Mouse (Mus musculus) intestine, postnatal 0 days (tissue): Measurements from ENCODE around the gene E2f3. TPM values are rescaled to one million over a fixed set of nuclear protein-coding genes. Genes with fewer than 3 reads are reported as not detected.

Source experiments
- ATAC-seq: fragments of 200-750 bp; cut with Nextera tagmentation; 2 replicates; pipeline ENCODE4 v1.8.0; 2017; ENCODE audit warnings: mild to moderate bottlenecking, moderate TSS enrichment, moderate library complexity
- H3K27ac ChIP-seq: fragments of 300-500 bp; sonication (generic); 2 replicates; pipeline ENCODE4 v1.5.1; 2014; ENCODE audit warnings: mild to moderate bottlenecking, low read depth, low read length, moderate library complexity
- H3K27me3 ChIP-seq: fragments of 300-500 bp; sonication (generic); replicated peaks from 2 replicates; pipeline ENCODE4 v1.6.1; 2014; ENCODE audit warnings: low read length, mixed read lengths; ENCODE audit not compliant: control insufficient read depth, insufficient read depth
- H3K36me3 ChIP-seq: fragments of 300-500 bp; sonication (generic); 2 replicates; pipeline ENCODE4 v1.6.1; 2014; ENCODE audit warnings: mild to moderate bottlenecking, moderate library complexity; ENCODE audit not compliant: control insufficient read depth, insufficient read depth
- H3K4me1 ChIP-seq: fragments of 300-500 bp; sonication (generic); replicated peaks from 2 replicates; pipeline ENCODE4 v1.6.1; 2014; ENCODE audit warnings: antibody characterized with exemption, low read length, mixed read lengths; ENCODE audit not compliant: control insufficient read depth, insufficient read depth
- H3K4me2 ChIP-seq: fragments of 300-500 bp; sonication (generic); replicated peaks from 2 replicates; pipeline ENCODE4 v1.6.1; 2014; ENCODE audit warnings: low read depth, mild to moderate bottlenecking, moderate library complexity
- H3K4me3 ChIP-seq: fragments of 300-500 bp; sonication (generic); 2 replicates; pipeline ENCODE4 v1.5.1; 2014; ENCODE audit warnings: low read depth, low read length
- H3K9ac ChIP-seq: fragments of 300-500 bp; sonication (generic); 2 replicates; pipeline ENCODE4 v1.6.1; 2014; ENCODE audit warnings: mild to moderate bottlenecking, low read depth, low read length
- H3K9me3 ChIP-seq: fragments of 300-500 bp; sonication (generic); 2 replicates; pipeline ENCODE4 v1.6.1; 2016; ENCODE audit warnings: mixed run types; ENCODE audit not compliant: control insufficient read depth
- CTCF ChIP-seq: sonication (generic); IDR thresholded peaks from 2 replicates; pipeline ENCODE4 v1.5.1; 2016; ENCODE audit warnings: low read depth, mild to moderate bottlenecking, control low read depth, antibody characterized with exemption, moderate library complexity
- WGBS: fragments of 180-500 bp; shearing (Covaris S2); extraction: QIAGEN DNeasy Blood & Tissue Kit; methylation state at CpG from one replicate; pipeline ENCODE4 v1.1.7; 2014; 5-methylcytosine and 5-hydroxymethylcytosine counted together
- polyA plus RNA-seq: library from polyadenylated mRNA; unstranded; fragments of >200 nt; fragmentation: Nextera tagmentation; extraction: Ambion mirVana; gene quantifications from 2 replicates; pipeline ENCODE4 v1.2.1, GENCODE M21; 2015

Gene E2f3
- polyA plus RNA-seq, 1 experiment from 2014 or later = 4.2 TPM

- ATAC-seq = no peak
- Histone ChIP-seq H3K36me3 (no peaks in the 10 kb centered on the region), H3K27me3 (no peaks in the 10 kb centered on the region), H3K4me1 (0 out of 2 replicates have a peak, but pooled peaks cover 2% of the 10 kb centered on the region), H3K27ac (no peak overlapping the region), H3K4me3 (peak overlapping the region; percentile 94), H3K9ac (peak overlapping the region; percentile 91; the same call in 1 of the 2 replicates), H3K4me2 (peak overlapping the region; percentile 99), H3K9me3 (no peaks in the 10 kb centered on the region)
- TF ChIP-seq CTCF = peak; percentile 67
- WGBS = 18% methylated on average over 6 of the region's 6 CpGs
These were observed 2.8 kb downstream of the E2f3 start for GRCm38 (mm10) chr13:29983037-29983436.

- WGBS = 34% methylated on average over 3 of the region's 3 CpGs
These were observed 3.5 kb downstream of the E2f3 start for GRCm38 (mm10) chr13:29982400-29982799.

DNA sequence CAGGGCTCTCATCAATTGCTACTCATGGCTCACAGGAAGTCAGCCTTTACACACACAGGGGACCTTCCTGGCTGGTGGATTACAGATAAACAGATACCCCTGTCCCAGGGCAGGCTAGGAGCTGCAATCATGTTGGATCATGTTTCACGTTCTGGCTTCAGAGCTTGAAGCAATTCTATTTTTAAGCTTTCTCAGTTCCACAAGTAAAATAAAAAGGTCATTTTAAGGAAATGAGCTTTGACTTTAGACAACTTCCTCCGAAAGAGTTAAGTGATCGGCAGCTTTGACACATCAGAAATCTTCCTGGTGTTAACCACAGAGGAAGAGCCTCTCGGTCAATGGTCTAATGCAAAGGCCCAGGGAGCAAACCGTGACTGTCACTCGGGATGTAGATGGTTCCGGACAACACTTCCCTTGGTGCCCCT lies 6.7 kb downstream of the E2f3 start:
- Histone ChIP-seq H3K4me3 (no peak overlapping the region), H3K36me3 (peaks cover 8% of the 10 kb centered on the region; the same call in 1 of the 2 replicates), H3K4me2 (no peak overlapping the region), H3K27me3 (no peaks in the 10 kb centered on the region), H3K27ac (no peak overlapping the region), H3K4me1 (no peaks in the 10 kb centered on the region), H3K9me3 (no peaks in the 10 kb centered on the region), H3K9ac (no peak overlapping the region)
- ATAC-seq = no peak
- 77% methylated on average over 7 of the region's 7 CpGs for WGBS
- no peak for TF ChIP-seq CTCF

More at GRCm38 (mm10) chr13:29982400-29982799, 3.5 kb downstream of the E2f3 start:
- Histone ChIP-seq H3K27ac (no peak overlapping the region), H3K4me2 (peak overlapping the region; percentile 4; the same call in 1 of the 2 replicates), H3K4me3 (no peak overlapping the region), H3K9ac (no peak overlapping the region), H3K27me3 (no peaks in the 10 kb centered on the region), H3K9me3 (no peaks in the 10 kb centered on the region), H3K36me3 (0 out of 2 replicates have a peak, but pooled peaks cover under 1% of the 10 kb centered on the region), H3K4me1 (no peaks in the 10 kb centered on the region)
- no peak for ATAC-seq
- TF ChIP-seq CTCF = no peak

DNA sequence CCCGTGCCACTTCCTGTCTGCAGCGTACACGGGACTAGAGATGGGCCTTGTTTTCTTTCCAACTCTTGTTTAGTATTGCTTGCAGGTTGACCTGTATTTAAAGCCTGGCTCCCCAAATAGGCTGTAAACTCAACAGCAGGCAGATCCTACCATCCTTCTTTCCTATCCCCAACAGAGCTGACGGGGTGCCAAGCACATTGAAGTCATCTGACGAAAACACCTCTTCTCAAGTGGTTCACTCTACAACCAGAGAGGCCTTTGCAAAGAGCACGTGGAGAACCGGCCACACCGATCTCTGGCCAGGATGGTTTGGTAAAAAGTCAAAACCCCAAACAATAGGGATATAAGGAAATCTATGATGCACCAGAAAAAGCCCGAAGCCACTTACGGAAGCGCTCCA lies 8.5 kb downstream of the E2f3 start:
- no peaks in the 10 kb centered on the region for H3K27me3 ChIP-seq
- no peak overlapping the region for H3K4me3 ChIP-seq
- TF ChIP-seq CTCF = no peak
- H3K4me1 ChIP-seq = no peaks in the 10 kb centered on the region
- H3K9ac ChIP-seq = no peak overlapping the region
- H3K36me3 ChIP-seq = peaks cover 8% of the 10 kb centered on the region; the same call in 1 of the 2 replicates
- 90% methylated on average over 11 of the region's 11 CpGs for WGBS
- H3K4me2 ChIP-seq = no peak overlapping the region
- H3K27ac ChIP-seq = no peak overlapping the region
- H3K9me3 ChIP-seq = no peaks in the 10 kb centered on the region
- ATAC-seq = no peak

DNA sequence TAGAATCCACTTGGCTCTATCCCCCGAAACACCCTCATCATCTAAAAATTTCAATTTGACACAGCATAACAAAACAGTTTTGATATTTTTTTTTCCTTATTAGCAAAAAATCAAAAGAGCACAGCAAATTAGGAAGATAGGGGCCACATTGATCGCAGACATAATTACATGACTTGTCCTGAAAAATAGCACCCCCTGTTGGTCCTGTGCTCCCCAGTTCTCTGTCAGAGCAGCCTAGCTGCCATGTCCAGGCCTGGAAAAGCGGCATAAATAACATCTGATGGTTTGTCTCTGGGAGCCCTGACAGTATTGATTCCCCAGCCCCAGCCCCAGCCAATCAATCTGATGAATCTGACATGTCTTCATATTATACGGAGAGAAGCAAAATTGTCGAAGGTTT lies 11.8 kb downstream of the E2f3 start:
- H3K27me3 ChIP-seq = no peaks in the 10 kb centered on the region
- no peak overlapping the region for H3K4me2 ChIP-seq
- H3K9me3 ChIP-seq = no peaks in the 10 kb centered on the region
- 88% methylated on average over 5 of the region's 5 CpGs for WGBS
- no peak overlapping the region for H3K4me3 ChIP-seq
- no peak for ATAC-seq
- peaks cover 8% of the 10 kb centered on the region; the same call in 1 of the 2 replicates for H3K36me3 ChIP-seq
- no peak overlapping the region for H3K27ac ChIP-seq
- H3K9ac ChIP-seq = no peak overlapping the region
- H3K4me1 ChIP-seq = no peaks in the 10 kb centered on the region
- peak; percentile 54 for TF ChIP-seq CTCF

DNA sequence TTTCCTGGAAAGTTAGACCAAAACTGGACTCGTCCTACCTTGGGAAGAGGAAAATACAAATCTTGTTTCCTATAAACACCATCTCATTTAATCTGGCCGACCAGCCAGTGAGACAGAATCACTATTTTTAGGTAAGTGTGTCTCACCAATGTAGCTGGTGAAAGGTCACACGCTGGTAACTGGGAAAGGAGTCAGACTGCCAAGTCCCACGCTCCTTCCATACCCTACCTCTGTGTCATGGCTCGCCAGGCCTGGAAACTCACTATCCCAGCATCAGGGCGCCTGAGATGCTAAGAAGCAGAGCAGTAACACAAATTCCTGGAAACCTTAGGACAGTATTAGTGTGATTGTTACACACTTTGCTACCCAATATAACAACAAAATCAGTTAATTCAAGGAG lies 12.3 kb downstream of the E2f3 start:
- 90% methylated on average over 6 of the region's 6 CpGs for WGBS
- no peak overlapping the region for H3K27ac ChIP-seq
- peaks cover 8% of the 10 kb centered on the region; the same call in 1 of the 2 replicates for H3K36me3 ChIP-seq
- ATAC-seq = no peak
- H3K27me3 ChIP-seq = no peaks in the 10 kb centered on the region
- TF ChIP-seq CTCF = no peak
- H3K4me2 ChIP-seq = no peak overlapping the region
- no peak overlapping the region for H3K4me3 ChIP-seq
- H3K9me3 ChIP-seq = no peaks in the 10 kb centered on the region
- no peaks in the 10 kb centered on the region for H3K4me1 ChIP-seq
- no peak overlapping the region for H3K9ac ChIP-seq

DNA sequence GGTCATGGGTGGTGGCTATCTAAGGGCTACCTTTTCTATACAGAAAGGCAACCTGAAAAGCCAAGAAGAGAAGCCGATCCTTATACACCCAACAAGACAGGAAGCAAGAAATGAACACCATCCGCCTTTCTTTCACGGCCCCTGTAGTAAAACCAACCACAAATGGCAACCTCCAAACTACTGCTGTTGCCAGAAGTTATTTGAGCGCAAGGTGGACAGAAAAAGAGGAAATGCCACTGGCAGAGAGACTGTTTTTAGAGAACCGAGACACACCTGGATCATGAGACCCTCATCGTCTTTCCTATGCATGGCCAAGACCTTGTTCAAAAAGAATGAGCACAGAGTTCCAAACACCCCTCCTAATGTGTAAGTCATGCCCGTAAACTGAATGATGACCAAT lies 15.5 kb downstream of the E2f3 start:
- H3K9me3 ChIP-seq = no peaks in the 10 kb centered on the region
- no peak for ATAC-seq
- no peaks in the 10 kb centered on the region for H3K36me3 ChIP-seq
- H3K4me3 ChIP-seq = no peak overlapping the region
- H3K9ac ChIP-seq = no peak overlapping the region
- no peaks in the 10 kb centered on the region for H3K4me1 ChIP-seq
- TF ChIP-seq CTCF = no peak
- H3K27me3 ChIP-seq = no peaks in the 10 kb centered on the region
- no peak overlapping the region for H3K4me2 ChIP-seq
- WGBS = 93% methylated on average over 7 of the region's 7 CpGs
- no peak overlapping the region for H3K27ac ChIP-seq
